Mouse (Mus musculus): Measurements from ENCODE around the gene Camk2b.

DNA sequence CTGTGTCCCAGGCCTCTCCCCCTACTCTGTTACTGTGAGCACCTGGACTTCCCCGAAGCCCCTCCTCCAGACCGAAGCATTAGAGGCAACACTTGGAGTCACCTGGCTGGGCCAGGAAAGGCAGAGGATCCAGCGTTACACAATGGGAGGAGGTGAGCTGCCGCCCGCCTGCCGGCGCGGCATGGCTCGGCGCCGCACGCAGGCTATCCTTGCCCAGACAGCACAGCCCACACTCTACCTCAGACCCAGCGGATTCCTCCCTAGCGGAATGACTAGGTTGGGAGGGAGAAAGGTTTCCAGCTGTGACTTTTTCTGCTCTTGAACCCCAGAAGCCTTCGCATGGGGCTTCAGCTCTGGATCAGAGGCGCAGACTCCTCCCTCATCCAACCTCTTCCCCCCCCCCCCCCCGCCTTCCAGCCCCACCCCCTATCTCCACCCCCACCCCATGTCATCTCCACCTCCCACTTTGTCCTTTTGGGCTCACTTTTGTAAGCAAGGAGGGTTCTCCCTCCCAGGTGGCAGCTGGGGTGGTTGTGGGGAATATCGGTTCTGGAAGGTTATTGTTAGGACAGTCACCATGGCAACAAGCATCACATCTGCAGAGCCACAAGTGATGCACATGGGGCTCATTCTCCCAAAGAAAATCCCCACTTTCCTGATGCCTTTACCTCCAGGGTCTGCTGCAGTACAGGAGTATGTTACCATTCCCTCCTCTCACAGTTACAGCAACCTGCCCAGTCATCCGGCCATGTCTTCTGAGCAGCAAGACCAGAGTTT is 2.2 kb upstream of the Camk2b start:
- TF ChIP-seq CTCF (IDR thresholded peaks at IDR 0.05; ENCODE audit: borderline replicate concordance, insufficient read depth, low read depth, low read length): no peak
- TF ChIP-seq POLR2A (IDR thresholded peaks at IDR 0.05; ENCODE audit: borderline replicate concordance, insufficient read depth, low read length): no peak
